Comparison of ENCODE assay signal across 8 mouse cellular contexts in the genomic region with DNA sequence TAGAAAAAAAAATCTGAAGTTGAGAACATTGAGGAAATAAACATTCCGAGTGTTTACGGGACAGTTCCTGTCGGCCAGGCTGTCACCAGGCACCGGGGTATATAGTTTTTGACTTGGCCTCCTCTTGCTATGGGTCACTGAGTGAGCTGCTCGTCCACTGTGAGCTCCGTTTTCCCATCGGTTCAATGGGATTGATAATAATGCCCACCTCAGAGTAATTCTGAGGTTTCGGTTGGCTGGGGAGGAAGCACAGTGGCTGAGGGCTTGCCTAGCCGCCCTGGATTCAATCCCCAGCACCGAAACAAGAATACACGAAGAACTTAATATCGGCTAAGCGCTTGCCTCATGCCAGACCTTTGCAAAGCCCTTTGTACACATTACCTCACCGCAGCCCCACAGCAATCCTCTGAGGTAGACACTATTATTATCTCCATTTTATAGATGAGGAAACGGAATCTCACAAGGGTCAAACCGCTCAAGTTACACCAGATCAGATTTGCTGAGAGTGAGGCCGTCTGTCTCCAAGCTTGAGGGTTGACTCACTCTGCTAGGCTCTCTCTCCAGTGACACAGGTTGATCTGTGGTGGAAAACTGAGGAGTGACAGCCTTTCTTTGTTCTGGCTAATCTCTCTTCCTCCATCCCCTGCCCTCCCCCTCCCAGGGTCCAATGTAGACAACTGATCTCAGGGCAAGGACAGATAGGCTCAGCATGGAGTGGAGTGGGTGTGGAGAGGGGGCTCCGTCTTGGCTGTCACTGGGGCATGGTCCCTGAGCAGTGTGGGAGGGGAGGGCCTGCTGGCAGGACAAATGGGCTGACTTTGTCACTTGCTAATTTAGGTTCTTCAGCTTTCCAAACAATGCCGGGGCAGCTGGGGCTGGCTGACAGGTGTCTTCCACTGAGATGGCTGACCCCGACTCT. TPM values are rescaled to one million over a fixed set of nuclear protein-coding genes. Genes with fewer than 3 reads are reported as not detected.
DNase-seq lines count a peak whose midpoint lies in the region; ATAC-seq and TF ChIP-seq lines count a peak whose summit lies in the region.

No protein-coding gene starts in this region.

- 9% methylated on average over 20 of the region's 20 CpGs for WGBS in heart, embryonic 10.5 days
- 49% methylated on average over 20 of the region's 20 CpGs for WGBS in forebrain, embryonic 13.5 days
- 31% methylated on average over 20 of the region's 20 CpGs for WGBS in limb, embryonic 15.5 days

- ATAC-seq in forebrain, embryonic 13.5 days = no peak
- ATAC-seq in limb, embryonic 15.5 days (ENCODE audit: insufficient number of reproducible peaks, low FRiP score, low TSS enrichment, low read depth) = peak; percentile 57; the same call in 1 of the 2 replicates
- no peak for ATAC-seq in erythroblast, adult 5-6 weeks (replicated peaks; ENCODE audit: low FRiP score, poor library complexity, severe bottlenecking)

- H3ac ChIP-seq in myocyte (ENCODE audit: control insufficient read depth, insufficient read length) = no peak overlapping the region

- DNase-seq in heart, embryonic 10.5 days (ENCODE audit: low spot score) = peak; percentile 90
- no peak for DNase-seq in heart, postnatal 14 days
- no peak for DNase-seq in cerebellum, postnatal 36 days
- DNase-seq in spleen, postnatal 10 days (ENCODE audit: low spot score in 2 of 2) = no peak

- H3K9me3 ChIP-seq in heart, embryonic 10.5 days = no peaks in the 10 kb centered on the region
- no peaks in the 10 kb centered on the region for H3K9me3 ChIP-seq in forebrain, embryonic 13.5 days (replicated peaks)
- H3K9me3 ChIP-seq in limb, embryonic 15.5 days = no peaks in the 10 kb centered on the region

- H3K36me3 ChIP-seq in heart, embryonic 10.5 days = no peaks in the 10 kb centered on the region
- H3K36me3 ChIP-seq in forebrain, embryonic 13.5 days (ENCODE audit: poor library complexity, severe bottlenecking) = no peaks in the 10 kb centered on the region
- no peaks in the 10 kb centered on the region for H3K36me3 ChIP-seq in limb, embryonic 15.5 days
- no peaks in the 10 kb centered on the region for H3K36me3 ChIP-seq in myocyte (ENCODE audit: control insufficient read depth, insufficient read depth)

- H3K4me1 ChIP-seq in heart, embryonic 10.5 days = peaks cover 87% of the 10 kb centered on the region
- peaks cover 11% of the 10 kb centered on the region for H3K4me1 ChIP-seq in forebrain, embryonic 13.5 days
- peaks cover 24% of the 10 kb centered on the region for H3K4me1 ChIP-seq in limb, embryonic 15.5 days

- no peaks in the 10 kb centered on the region for H3K27me3 ChIP-seq in heart, embryonic 10.5 days (ENCODE audit: insufficient read depth, poor library complexity, severe bottlenecking)
- peaks cover 25% of the 10 kb centered on the region for H3K27me3 ChIP-seq in forebrain, embryonic 13.5 days
- no peaks in the 10 kb centered on the region for H3K27me3 ChIP-seq in limb, embryonic 15.5 days
- H3K27me3 ChIP-seq in myocyte (ENCODE audit: control insufficient read depth, insufficient read depth, insufficient read length) = no peaks in the 10 kb centered on the region

- TF ChIP-seq POLR2A in myocyte (IDR thresholded peaks at IDR 0.05; ENCODE audit: insufficient read length, low read depth) = no peak

- H3K79me2 ChIP-seq in myocyte (ENCODE audit: control insufficient read depth, insufficient read depth) = peaks cover 2% of the 10 kb centered on the region

- H3K9ac ChIP-seq in forebrain, embryonic 13.5 days = no peak overlapping the region
- no peak overlapping the region; the same call in 1 of the 2 replicates for H3K9ac ChIP-seq in limb, embryonic 15.5 days

- H3K27ac ChIP-seq in heart, embryonic 10.5 days = peak overlapping the region; percentile 91
- no peak overlapping the region for H3K27ac ChIP-seq in forebrain, embryonic 13.5 days
- peak overlapping the region; percentile 68 for H3K27ac ChIP-seq in limb, embryonic 15.5 days

- peak overlapping the region; percentile 51 for H3K4me3 ChIP-seq in heart, embryonic 10.5 days
- H3K4me3 ChIP-seq in forebrain, embryonic 13.5 days = no peak overlapping the region
- H3K4me3 ChIP-seq in limb, embryonic 15.5 days = peak overlapping the region; percentile 18
- H3K4me3 ChIP-seq in myocyte = peak overlapping the region; percentile 19

- peak overlapping the region; percentile 53 for H3K4me2 ChIP-seq in forebrain, embryonic 13.5 days
- peak overlapping the region; percentile 40 for H3K4me2 ChIP-seq in limb, embryonic 15.5 days
- H3K4me2 ChIP-seq in myocyte (ENCODE audit: low read depth) = peak overlapping the region; percentile 82

- intact Hi-C loops in heart, postnatal 14 days (cut with DNase I) = no loop called here

TF ChIP-seq in myocyte, 11 proteins besides CTCF, POLR2A, EP300 and RAD21:
- TF ChIP-seq TCF12 (IDR thresholded peaks at IDR 0.05; ENCODE audit: insufficient read depth, poor library complexity, severe bottlenecking) (peak; percentile 82), CEBPB (IDR thresholded peaks at IDR 0.05; ENCODE audit: insufficient read depth, poor library complexity, severe bottlenecking) (peak; percentile 30; the same call in 1 of the 2 replicates), E2F4 (IDR thresholded peaks at IDR 0.05; ENCODE audit: insufficient read depth) (no peak), SRF (IDR thresholded peaks at IDR 0.05; ENCODE audit: control insufficient read depth, insufficient read length, low read depth) (no peak), REST (IDR thresholded peaks at IDR 0.05; ENCODE audit: insufficient read depth, insufficient read length) (no peak), TCF3 (IDR thresholded peaks at IDR 0.05; ENCODE audit: insufficient read length, low read depth) (peak; percentile 61), MYOD1 (IDR thresholded peaks at IDR 0.05; ENCODE audit: control insufficient read depth in 1 of 3, insufficient read length in 2 of 3, low read depth in 2 of 3) (peak; percentile 62 to 92 (median 86)), POLR2AphosphoS2 (IDR thresholded peaks at IDR 0.05; ENCODE audit: insufficient read length, low read depth) (no peak), MYOG (IDR thresholded peaks at IDR 0.05; ENCODE audit: control insufficient read depth in 1 of 3, insufficient read depth in 1 of 3, insufficient read length in 2 of 3, low read depth in 2 of 3) (peak; percentile 83 to 94 (median 89))

RNA-seq across cellular contexts. Expression of a gene that starts 15.2 kb away (rescaled TPM):
- 2,290 and 3,821 TPM in 2 replicates for polyA plus RNA-seq in heart, embryonic 10.5 days (2016; fragmentation: Nextera tagmentation; extraction: Ambion mirVana)
- 10 to 100 TPM; 18.6 to 29.4 TPM for total RNA-seq in heart, postnatal 14 days (2021)
- 0.37 and 1.1 TPM in 2 replicates for polyA plus RNA-seq in forebrain, embryonic 13.5 days (2015; fragmentation: Nextera tagmentation; extraction: Ambion mirVana)
- polyA plus RNA-seq in limb, embryonic 15.5 days (2015; fragmentation: Nextera tagmentation; extraction: Ambion mirVana) = 231 and 577 TPM in 2 replicates
- 3,569 TPM for polyA plus RNA-seq in myocyte (2012; fragmentation: generic; extraction: Trizol)
- not detected in 2 replicates for total RNA-seq in erythroblast, adult 5-6 weeks (2015; ENCODE audit: low replicate concordance)
- total RNA-seq in erythroblast, adult 5-6 weeks (2017; ENCODE audit: low replicate concordance) = not detected in 2 replicates

RNA-seq across cellular contexts. Expression of a gene that starts 23.9 kb away (rescaled TPM):
- polyA plus RNA-seq in heart, embryonic 10.5 days (2016; fragmentation: Nextera tagmentation; extraction: Ambion mirVana) = 3.3 and 6.8 TPM in 2 replicates
- 1 to 10 TPM; 4.9 to 6.0 TPM for total RNA-seq in heart, postnatal 14 days (2021)
- polyA plus RNA-seq in forebrain, embryonic 13.5 days (2015; fragmentation: Nextera tagmentation; extraction: Ambion mirVana) = 0.11 and 0.36 TPM in 2 replicates
- polyA plus RNA-seq in limb, embryonic 15.5 days (2015; fragmentation: Nextera tagmentation; extraction: Ambion mirVana) = 63.8 and 67.8 TPM in 2 replicates
- 0.46 TPM for polyA plus RNA-seq in myocyte (2012; fragmentation: generic; extraction: Trizol)
- not detected in 2 replicates for total RNA-seq in erythroblast, adult 5-6 weeks (2015; ENCODE audit: low replicate concordance)
- total RNA-seq in erythroblast, adult 5-6 weeks (2017; ENCODE audit: low replicate concordance) = not detected in 2 replicates

RNA-seq across cellular contexts. Expression of a gene that starts 28.6 kb away (rescaled TPM):
- 63.2 and 65.3 TPM in 2 replicates for polyA plus RNA-seq in heart, embryonic 10.5 days (2016; fragmentation: Nextera tagmentation; extraction: Ambion mirVana)
- total RNA-seq in heart, postnatal 14 days (2021) = 10 to 100 TPM; 17.2 to 18.4 TPM
- 12.1 TPM in 2 replicates for polyA plus RNA-seq in forebrain, embryonic 13.5 days (2015; fragmentation: Nextera tagmentation; extraction: Ambion mirVana)
- 96.2 and 105 TPM in 2 replicates for polyA plus RNA-seq in limb, embryonic 15.5 days (2015; fragmentation: Nextera tagmentation; extraction: Ambion mirVana)
- 317 TPM for polyA plus RNA-seq in myocyte (2012; fragmentation: generic; extraction: Trizol)
- not detected in 2 replicates for total RNA-seq in erythroblast, adult 5-6 weeks (2015; ENCODE audit: low replicate concordance)
- total RNA-seq in erythroblast, adult 5-6 weeks (2017; ENCODE audit: low replicate concordance) = not detected in 2 replicates

RNA-seq across cellular contexts. Expression of a gene that starts 41.7 kb away (rescaled TPM):
- polyA plus RNA-seq in heart, embryonic 10.5 days (2016; fragmentation: Nextera tagmentation; extraction: Ambion mirVana) = 2,168 and 3,634 TPM in 2 replicates
- 1,000 to 10,000 TPM; 7,950 to 8,027 TPM for total RNA-seq in heart, postnatal 14 days (2021)
- 0.36 and 9.2 TPM in 2 replicates for polyA plus RNA-seq in forebrain, embryonic 13.5 days (2015; fragmentation: Nextera tagmentation; extraction: Ambion mirVana)
- 87.0 and 226 TPM in 2 replicates for polyA plus RNA-seq in limb, embryonic 15.5 days (2015; fragmentation: Nextera tagmentation; extraction: Ambion mirVana)
- 2,000 TPM for polyA plus RNA-seq in myocyte (2012; fragmentation: generic; extraction: Trizol)
- total RNA-seq in erythroblast, adult 5-6 weeks (2015; ENCODE audit: low replicate concordance) = not detected in 2 replicates
- total RNA-seq in erythroblast, adult 5-6 weeks (2017; ENCODE audit: low replicate concordance) = not detected in 2 replicates

Comparison
In these comparisons a context has a peak if more than half of its experiments do, and no peak if none do; other contexts are left out.
1. RNA of a gene that starts 15.2 kb away (polyA plus RNA-seq): 3,569 TPM in myocyte (single experiment), 2,290 to 3,821 TPM in heart, embryonic 10.5 days and 231 to 577 TPM in limb, embryonic 15.5 days; 0.37 to 1.1 TPM in forebrain, embryonic 13.5 days; every median in the first group is over 100 times any median in the second.
2. Peak in every context shown above with its lines, with median percentiles within 50 percentile points of each other: H3K4me2 ChIP-seq.